Mouse (Mus musculus) cerebellum, adult 2 months (tissue): ENCODE measurements around the gene Ybx2. TPM values are rescaled to one million over a fixed set of nuclear protein-coding genes. Genes with fewer than 3 reads are reported as not detected.
A peak's percentile ranks its signal among the peaks of the same experiment; 100 is the strongest.

Experiments
- DNase-seq, 2 experiments: peaks; one replicate each; pipeline ENCODE4 v3.0.0; 2021
- H3K27ac ChIP-seq: fragments of 200-500 bp; 2 replicates; pipeline ENCODE4 v1.5.1; 2012; ENCODE audit warnings: low read length, control low read depth, inconsistent platforms; ENCODE audit not compliant: insufficient read depth
- H3K27me3 ChIP-seq: fragments of 200-500 bp; 2 replicates; pipeline ENCODE4 v1.6.1; 2012; ENCODE audit warnings: inconsistent platforms, mild to moderate bottlenecking, low read length, moderate library complexity; ENCODE audit not compliant: control insufficient read depth, insufficient read depth
- H3K4me1 ChIP-seq: fragments of 200-500 bp; 2 replicates; pipeline ENCODE4 v1.6.1; 2011; ENCODE audit warnings: low read length; ENCODE audit not compliant: control insufficient read depth, insufficient read depth
- H3K4me3 ChIP-seq: fragments of 200-500 bp; replicated peaks from 2 replicates; pipeline ENCODE3; 2011; ENCODE audit warnings: mild to moderate bottlenecking, low read depth, low read length, control low read depth; ENCODE audit not compliant: insufficient read depth
- CTCF ChIP-seq: fragments of 200-500 bp; IDR thresholded peaks from 2 replicates; pipeline ENCODE4 v1.5.1; 2011; ENCODE audit warnings: low read depth, mild to moderate bottlenecking, control low read depth, low read length, moderate library complexity, borderline replicate concordance; ENCODE audit not compliant: insufficient read depth
- POLR2A ChIP-seq: fragments of 200-500 bp; IDR thresholded peaks from 2 replicates; pipeline ENCODE4 v1.6.1; 2011; ENCODE audit warnings: low read length, control low read depth, borderline replicate concordance; ENCODE audit not compliant: insufficient read depth
- WGBS: fragments of 180-500 bp; shearing (Covaris S2); methylation state at CpG from one replicate; pipeline ENCODE4 v1.1.7; 2018; 5-methylcytosine and 5-hydroxymethylcytosine counted together
- polyA plus RNA-seq: library from polyadenylated mRNA; depleted of rRNA; stranded (reverse); fragments of >200 nt; gene quantifications from 2 replicates; pipeline ENCODE4 v1.2.3, GENCODE M21; 2012

Gene Ybx2
- polyA plus RNA-seq, 1 experiment = 16.5 TPM

GRCm38 (mm10) chr11:69910781-69911560, 24.6 kb upstream of the Ybx2 start:
- no peak overlapping the region for H3K4me3 ChIP-seq
- no peaks in the 10 kb centered on the region for H3K27me3 ChIP-seq
- H3K4me1 ChIP-seq = peaks cover 5% of the 10 kb centered on the region; the same call in 1 of the 2 replicates
- H3K27ac ChIP-seq = no peak overlapping the region
- TF ChIP-seq CTCF (no peak), POLR2A (no peak)
- DNase-seq = no peak
- WGBS = 87% methylated on average over 17 of the region's 17 CpGs

- 88% methylated on average over 6 of the region's 6 CpGs for WGBS
- TF ChIP-seq POLR2A (no peak), CTCF (no peak)
These were observed 23.9 kb upstream of the Ybx2 start for GRCm38 (mm10) chr11:69911701-69912100.

GRCm38 (mm10) chr11:69912716-69913530, 22.7 kb upstream of the Ybx2 start:
- H3K27me3 ChIP-seq = no peaks in the 10 kb centered on the region
- H3K4me1 ChIP-seq = peaks cover 5% of the 10 kb centered on the region; the same call in 1 of the 2 replicates
- H3K27ac ChIP-seq = no peak overlapping the region
- peak in 1 of 2 experiments; percentile 35 for DNase-seq
- TF ChIP-seq CTCF (no peak), POLR2A (no peak)
- 76% methylated on average over 15 of the region's 15 CpGs for WGBS
- H3K4me3 ChIP-seq = no peak overlapping the region

More at GRCm38 (mm10) chr11:69911701-69912100, 23.9 kb upstream of the Ybx2 start:
- peaks cover 5% of the 10 kb centered on the region; the same call in 1 of the 2 replicates for H3K4me1 ChIP-seq
- H3K4me3 ChIP-seq = no peak overlapping the region
- no peak for DNase-seq
- no peak overlapping the region for H3K27ac ChIP-seq
- no peaks in the 10 kb centered on the region for H3K27me3 ChIP-seq

GRCm38 (mm10) chr11:69913554-69914371, 21.8 kb upstream of the Ybx2 start, which contains the start of gene Gps2:
TSS of gene Gps2 (plus strand) at chr11:69913888.
- H3K4me1 ChIP-seq = peaks cover 5% of the 10 kb centered on the region; the same call in 1 of the 2 replicates
- WGBS = under 1% methylated on average over 61 of the region's 61 CpGs

GRCm38 (mm10) chr11:69914372-69914764, 21.2 kb upstream of the Ybx2 start:
- DNase-seq = no peak
- H3K27me3 ChIP-seq = no peaks in the 10 kb centered on the region
- peak overlapping the region; percentile 71 for H3K4me3 ChIP-seq
- H3K27ac ChIP-seq = peak overlapping the region; percentile 70; the same call in 1 of the 2 replicates
- 2% methylated on average over 17 of the region's 17 CpGs for WGBS
- no peak for TF ChIP-seq CTCF
- TF ChIP-seq POLR2A = no peak
- peaks cover 5% of the 10 kb centered on the region; the same call in 1 of the 2 replicates for H3K4me1 ChIP-seq

More at GRCm38 (mm10) chr11:69913554-69914371, 21.8 kb upstream of the Ybx2 start, which contains the start of gene Gps2:
- Histone ChIP-seq H3K27me3 (no peaks in the 10 kb centered on the region), H3K27ac (peak within 1 kb of the TSS; percentile 70), H3K4me3 (peak within 1 kb of the TSS; percentile 71)
- DNase-seq = peak; percentile 94 to 96
- TF ChIP-seq POLR2A (peak; percentile 67; the same call in 1 of the 2 replicates), CTCF (no peak)

GRCm38 (mm10) chr11:69914917-69915430, 20.6 kb upstream of the Ybx2 start:
- TF ChIP-seq POLR2A (no peak), CTCF (no peak)
- DNase-seq = no peak
- Histone ChIP-seq H3K4me1 (peaks cover 5% of the 10 kb centered on the region; the same call in 1 of the 2 replicates), H3K27me3 (no peaks in the 10 kb centered on the region), H3K27ac (no peak overlapping the region), H3K4me3 (peak overlapping the region; percentile 71)
- 34% methylated on average over 9 of the region's 9 CpGs for WGBS
